Mouse (Mus musculus) embryonic facial prominence, embryonic 10.5 days (tissue): ENCODE measurements around the gene C2. TPM values are rescaled to one million over a fixed set of nuclear protein-coding genes. Genes with fewer than 3 reads are reported as not detected.

Experiments
- DNase-seq: peaks from one replicate; pipeline ENCODE4 v3.0.0-alpha.2; 2017; ENCODE audit warnings: low spot score
- H3K27ac ChIP-seq: fragments of 300-500 bp; sonication (generic); replicated peaks from 2 replicates; pipeline ENCODE4 v1.5.1; 2016; ENCODE audit warnings: mild to moderate bottlenecking
- H3K27me3 ChIP-seq: fragments of 300-500 bp; sonication (generic); replicated peaks from 2 replicates; pipeline ENCODE4 v1.6.1; 2016; ENCODE audit warnings: low read depth, mild to moderate bottlenecking; ENCODE audit not compliant: poor library complexity, severe bottlenecking
- H3K36me3 ChIP-seq: fragments of 300-500 bp; sonication (generic); replicated peaks from 2 replicates; pipeline ENCODE4 v1.6.1; 2016; ENCODE audit warnings: mild to moderate bottlenecking, moderate library complexity
- H3K4me1 ChIP-seq: fragments of 300-500 bp; sonication (generic); 2 replicates; pipeline ENCODE4 v1.6.1; 2016
- H3K4me3 ChIP-seq: fragments of 300-500 bp; sonication (generic); 2 replicates; pipeline ENCODE4 v1.5.1; 2016; ENCODE audit warnings: mild to moderate bottlenecking, moderate library complexity
- H3K9me3 ChIP-seq: fragments of 300-500 bp; sonication (generic); 2 replicates; pipeline ENCODE4 v1.6.1; 2016; ENCODE audit warnings: mild to moderate bottlenecking
- WGBS: fragments of 180-500 bp; shearing (Covaris S2); methylation state at CpG from one replicate; pipeline ENCODE4 v1.1.7; 2016; 5-methylcytosine and 5-hydroxymethylcytosine counted together
- polyA plus RNA-seq: library from polyadenylated mRNA; unstranded; fragments of >200 nt; fragmentation: Nextera tagmentation; extraction: Ambion mirVana; gene quantifications from 2 replicates; pipeline ENCODE4 v1.2.1, GENCODE M21; 2016

The C2 gene
- polyA plus RNA-seq, 1 experiment from 2014 or later: 1.6 TPM

DNA sequence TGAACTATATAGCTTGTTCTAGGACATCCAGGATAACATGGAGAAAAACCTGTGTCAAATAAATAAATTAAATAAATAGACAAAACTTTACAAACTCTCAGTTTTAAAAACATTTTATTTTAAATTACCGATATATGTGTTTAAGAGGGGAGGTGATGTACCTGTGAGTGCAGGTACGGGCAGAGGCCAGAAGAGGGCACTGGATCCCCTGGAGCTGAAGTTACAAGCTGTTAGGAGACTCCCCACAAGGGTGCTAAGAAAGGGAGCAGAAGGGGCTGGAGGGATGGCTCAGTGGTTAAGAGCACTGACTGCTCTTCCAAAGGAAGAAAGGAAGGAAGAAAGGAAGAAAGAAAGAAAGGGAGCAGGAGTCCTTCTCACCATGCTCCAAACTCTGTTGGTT is 6.7 kb downstream of the C2 start:
- Histone ChIP-seq H3K27ac (no peak overlapping the region), H3K4me1 (peaks cover 27% of the 10 kb centered on the region), H3K4me3 (no peak overlapping the region), H3K36me3 (peaks cover 11% of the 10 kb centered on the region), H3K27me3 (no peaks in the 10 kb centered on the region), H3K9me3 (peaks cover 3% of the 10 kb centered on the region; the same call in 1 of the 2 replicates)
- 90% methylated on average over 2 of the region's 2 CpGs for WGBS
- DNase-seq: no peak

DNA sequence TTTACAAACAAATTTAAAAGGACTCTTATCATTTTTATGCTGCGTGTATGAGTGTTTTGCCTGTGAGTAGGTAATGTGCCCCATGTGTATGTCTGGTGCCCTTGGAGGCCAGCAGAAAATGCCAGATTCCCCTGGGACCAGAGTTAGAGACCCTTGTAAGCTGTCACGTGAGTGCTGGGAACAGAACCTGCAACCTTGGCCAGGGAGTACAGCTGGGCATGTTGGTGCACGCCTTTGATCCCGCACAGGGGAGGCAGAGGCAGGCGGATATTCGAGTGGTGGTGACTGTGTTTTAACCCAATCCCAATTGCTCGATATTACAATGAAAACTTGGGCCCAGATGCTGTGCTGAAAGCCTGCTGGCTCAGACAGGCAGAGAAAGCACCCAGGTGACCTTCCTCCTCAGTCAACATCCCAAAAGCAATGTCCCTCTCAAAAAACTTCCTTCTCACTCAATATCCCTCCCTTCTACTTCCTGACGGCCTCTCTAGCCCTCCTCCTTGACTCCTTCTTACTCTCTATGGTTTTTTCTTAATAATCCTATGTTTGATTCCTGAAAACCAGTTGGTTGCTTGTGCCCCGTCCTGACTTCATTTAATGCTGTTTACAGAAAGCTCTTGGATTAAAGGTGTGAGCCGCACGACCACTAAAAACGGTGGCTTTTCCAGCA is 7.9 kb downstream of the C2 start:
- 86% methylated on average over 12 of the region's 12 CpGs for WGBS

DNA sequence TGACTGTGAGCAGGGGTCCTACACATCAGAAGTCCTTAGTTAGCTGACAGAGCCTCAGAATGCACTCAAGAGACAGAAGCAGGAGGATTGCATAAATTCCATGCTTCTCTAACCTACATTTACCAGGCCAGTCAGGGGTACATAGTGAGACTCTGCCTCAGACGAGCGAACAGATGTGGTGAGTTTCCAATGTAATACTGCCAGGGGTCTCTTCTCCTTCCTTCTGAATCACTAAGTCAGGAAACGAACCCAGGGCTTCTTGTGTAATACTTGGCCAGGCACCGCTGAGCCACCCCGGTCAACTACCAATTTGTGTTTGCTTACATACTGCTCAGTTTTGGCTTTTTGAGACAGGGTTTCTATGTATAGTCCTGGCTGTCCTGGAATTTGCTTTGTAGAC is 10.1 kb downstream of the C2 start:
- H3K4me3 ChIP-seq: no peak overlapping the region
- H3K27ac ChIP-seq: no peak overlapping the region
- H3K9me3 ChIP-seq: no peaks in the 10 kb centered on the region
- no peaks in the 10 kb centered on the region for H3K36me3 ChIP-seq
- DNase-seq: no peak
- peaks cover 8% of the 10 kb centered on the region for H3K4me1 ChIP-seq
- 90% methylated on average over 5 of the region's 5 CpGs for WGBS
- H3K27me3 ChIP-seq: peaks cover 12% of the 10 kb centered on the region

More for the DNA sequence above, 7.9 kb downstream of the C2 start:
- Histone ChIP-seq H3K4me1 (peaks cover 15% of the 10 kb centered on the region), H3K36me3 (no peaks in the 10 kb centered on the region), H3K4me3 (no peak overlapping the region), H3K9me3 (no peaks in the 10 kb centered on the region), H3K27me3 (no peaks in the 10 kb centered on the region), H3K27ac (no peak overlapping the region)
- DNase-seq: no peak

DNA sequence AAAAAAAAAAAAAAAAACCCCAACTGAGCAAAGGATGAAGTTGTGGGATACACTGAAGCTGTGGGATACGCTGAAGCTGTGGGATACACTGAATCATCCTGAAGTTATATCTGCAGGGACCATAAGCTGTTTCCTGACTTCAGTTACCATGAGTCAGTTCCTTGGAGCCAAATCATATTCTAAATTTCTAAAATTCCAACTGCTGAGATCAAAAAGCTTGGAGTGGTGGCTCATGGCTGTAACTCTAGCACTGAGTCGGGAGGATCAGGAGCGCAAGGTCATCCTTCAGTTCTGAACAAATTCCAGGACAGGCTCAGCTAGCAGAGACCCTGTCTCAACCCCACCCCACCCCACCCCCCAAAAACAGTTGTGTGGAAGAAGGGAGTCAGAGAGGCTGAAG is 12.4 kb downstream of the C2 start:
- no peaks in the 10 kb centered on the region for H3K9me3 ChIP-seq
- H3K27ac ChIP-seq: no peak overlapping the region
- no peak overlapping the region for H3K4me3 ChIP-seq
- H3K36me3 ChIP-seq: no peaks in the 10 kb centered on the region
- 86% methylated on average over 3 of the region's 3 CpGs for WGBS
- no peak for DNase-seq
- H3K4me1 ChIP-seq: peaks cover 17% of the 10 kb centered on the region
- H3K27me3 ChIP-seq: peaks cover 31% of the 10 kb centered on the region

DNA sequence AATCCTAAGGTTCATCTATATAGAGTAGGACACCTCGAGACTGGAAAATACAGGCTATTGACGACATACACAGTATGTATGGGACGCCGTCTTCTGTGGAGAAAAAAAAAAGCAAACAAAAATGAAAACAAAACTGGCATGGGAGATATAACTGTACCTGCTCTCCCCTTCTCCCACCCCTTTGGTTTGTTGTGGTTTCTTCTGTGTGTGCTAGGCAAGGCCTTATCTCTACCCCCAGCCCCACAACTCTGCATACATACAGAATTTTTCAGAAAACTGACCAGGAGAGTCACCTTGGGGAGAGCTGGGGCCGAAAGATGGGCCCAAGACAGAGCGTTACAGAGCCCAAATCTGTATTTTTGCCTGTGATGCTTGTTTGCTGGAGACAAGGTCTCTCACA is 13.4 kb downstream of the C2 start:
- no peak for DNase-seq
- no peaks in the 10 kb centered on the region for H3K36me3 ChIP-seq
- no peak overlapping the region for H3K4me3 ChIP-seq
- H3K4me1 ChIP-seq: peaks cover 20% of the 10 kb centered on the region
- H3K27me3 ChIP-seq: peaks cover 36% of the 10 kb centered on the region
- H3K27ac ChIP-seq: no peak overlapping the region
- no peaks in the 10 kb centered on the region for H3K9me3 ChIP-seq
- WGBS: 88% methylated on average over 6 of the region's 6 CpGs

DNA sequence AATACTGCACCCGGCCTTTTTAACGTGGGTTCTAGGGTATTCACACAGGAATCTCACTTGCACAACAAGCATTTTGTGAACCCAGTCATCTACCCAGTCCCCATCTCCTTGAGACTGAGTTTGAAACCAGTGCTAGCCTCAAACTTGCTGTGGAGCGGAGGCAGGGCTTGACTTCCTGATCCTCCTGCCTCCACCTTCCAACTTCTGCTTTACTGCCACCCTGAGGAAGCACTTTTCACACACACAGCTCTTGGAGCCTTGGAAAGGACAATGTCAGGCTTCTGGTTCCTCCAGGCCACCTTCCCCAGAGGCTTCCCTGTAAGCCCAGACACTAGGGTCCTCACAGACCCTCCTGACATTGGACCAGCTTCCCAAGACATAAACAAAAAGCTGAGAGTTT is 14.7 kb downstream of the C2 start:
- no peak for DNase-seq
- 64% methylated on average over 3 of the region's 3 CpGs for WGBS
- H3K27me3 ChIP-seq: peaks cover 38% of the 10 kb centered on the region

DNA sequence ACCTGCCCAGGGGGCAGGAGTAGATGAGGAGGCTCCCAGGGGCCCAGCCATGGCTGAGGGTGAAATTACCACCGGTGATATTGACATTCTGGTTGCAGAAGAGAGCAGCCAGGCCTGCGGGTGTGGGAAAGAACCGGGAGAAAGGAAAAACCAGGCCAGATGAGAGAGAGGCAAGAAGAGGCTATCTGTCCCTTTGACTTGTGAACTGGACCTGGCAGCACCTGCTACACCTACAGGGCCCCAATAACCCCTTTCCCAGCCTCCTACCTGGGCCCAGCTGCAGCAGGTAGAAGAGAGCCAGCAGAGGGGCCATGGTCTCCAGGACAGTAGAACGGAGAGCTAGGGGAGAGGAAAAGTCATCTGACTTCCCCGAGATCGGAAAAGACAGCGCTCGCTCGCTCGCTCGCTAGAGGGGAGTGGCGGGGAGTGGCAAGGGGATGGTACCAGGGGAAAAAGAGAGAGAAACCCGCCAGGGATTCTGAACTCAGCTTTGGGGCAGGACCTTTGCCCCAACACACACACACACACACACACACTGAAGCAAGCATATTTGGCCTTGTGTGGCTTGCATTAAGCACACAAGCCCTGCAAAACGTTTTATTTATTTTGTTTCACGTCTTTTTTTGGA is 16.3 kb downstream of the C2 start, which contains the start of gene Gm20547:
Gm20547 (minus strand) TSS at position 360 of the 628 bp plus-strand sequence.
- 6% methylated on average over 15 of the region's 15 CpGs for WGBS
- H3K27me3 ChIP-seq: peaks cover 38% of the 10 kb centered on the region
- 0 out of 2 replicates have a peak within 1 kb of the TSS, but pooled peaks have one; percentile 7 for H3K27ac ChIP-seq
- no peaks in the 10 kb centered on the region for H3K36me3 ChIP-seq
- peaks cover 27% of the 10 kb centered on the region for H3K4me1 ChIP-seq
- peak within 1 kb of the TSS; percentile 31 for H3K4me3 ChIP-seq
- no peaks in the 10 kb centered on the region for H3K9me3 ChIP-seq
- no peak for DNase-seq

More for the DNA sequence above, 14.7 kb downstream of the C2 start:
- Histone ChIP-seq H3K27ac (no peak overlapping the region), H3K36me3 (no peaks in the 10 kb centered on the region), H3K4me1 (peaks cover 27% of the 10 kb centered on the region), H3K4me3 (no peak overlapping the region), H3K9me3 (no peaks in the 10 kb centered on the region)

DNA sequence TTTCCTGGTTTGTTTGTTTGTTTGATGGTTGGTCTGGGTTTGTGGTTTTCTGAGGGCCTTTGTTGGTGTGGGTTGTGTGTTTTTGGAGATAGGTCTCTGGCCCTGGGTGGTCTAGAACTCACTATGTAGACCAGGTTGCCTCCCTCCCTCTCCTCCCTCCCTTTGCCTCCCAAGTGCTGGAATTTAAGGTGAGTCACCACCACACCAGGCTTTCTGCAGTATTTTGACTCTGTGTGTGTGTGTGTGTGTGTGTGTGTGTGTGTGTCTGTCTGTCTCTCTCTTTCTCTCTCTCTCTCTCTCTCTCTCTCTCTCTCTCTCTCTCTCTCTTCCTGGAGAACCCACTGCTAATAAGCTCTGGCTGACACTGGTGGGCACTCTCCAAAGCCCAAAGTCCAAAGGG is 16.9 kb downstream of the C2 start:
- H3K27ac ChIP-seq: no peak overlapping the region

DNA sequence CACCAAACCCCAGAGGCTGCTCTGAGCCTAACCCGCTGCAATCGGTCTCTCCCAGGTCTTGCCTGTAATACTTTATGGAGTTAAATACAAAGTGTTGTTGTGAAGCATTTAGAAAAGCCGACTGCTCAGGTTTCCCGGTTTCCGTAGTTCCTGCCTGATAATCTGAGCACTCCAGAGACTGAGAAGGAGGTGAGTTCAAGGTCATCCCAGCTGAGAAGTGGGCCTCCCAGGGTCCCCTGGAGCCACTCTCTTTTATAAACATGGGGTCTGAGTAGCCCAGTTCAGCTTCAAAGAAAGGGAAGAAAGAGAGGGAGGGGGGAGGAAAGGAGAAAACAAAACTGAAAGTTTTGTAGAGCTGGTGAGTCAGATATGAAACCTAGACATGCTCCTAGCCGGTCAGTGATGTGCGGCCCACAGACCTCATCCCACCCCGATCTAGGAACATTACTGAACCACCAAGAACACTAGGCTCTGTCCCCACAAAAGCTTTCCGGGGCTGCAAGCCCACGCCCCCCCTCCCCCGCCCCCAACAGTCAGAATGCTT is 18.7 kb downstream of the C2 start, which contains the start of gene Zbtb12:
Zbtb12 (plus strand) TSS at position 148 of the 544 bp plus-strand sequence.
- H3K9me3 ChIP-seq: no peaks in the 10 kb centered on the region
- H3K4me1 ChIP-seq: peaks cover 27% of the 10 kb centered on the region
- DNase-seq: peak; percentile 32
- no peak within 1 kb of the TSS for H3K4me3 ChIP-seq
- peak within 1 kb of the TSS; percentile 54 for H3K27ac ChIP-seq
- peaks cover 34% of the 10 kb centered on the region for H3K27me3 ChIP-seq
- 54% methylated on average over 11 of the region's 11 CpGs for WGBS
- H3K36me3 ChIP-seq: no peaks in the 10 kb centered on the region

More for the DNA sequence above, 16.9 kb downstream of the C2 start:
- H3K9me3 ChIP-seq: no peaks in the 10 kb centered on the region
- peaks cover 27% of the 10 kb centered on the region for H3K4me1 ChIP-seq
- H3K27me3 ChIP-seq: peaks cover 38% of the 10 kb centered on the region
- H3K36me3 ChIP-seq: no peaks in the 10 kb centered on the region
- DNase-seq: no peak
- H3K4me3 ChIP-seq: no peak overlapping the region

DNA sequence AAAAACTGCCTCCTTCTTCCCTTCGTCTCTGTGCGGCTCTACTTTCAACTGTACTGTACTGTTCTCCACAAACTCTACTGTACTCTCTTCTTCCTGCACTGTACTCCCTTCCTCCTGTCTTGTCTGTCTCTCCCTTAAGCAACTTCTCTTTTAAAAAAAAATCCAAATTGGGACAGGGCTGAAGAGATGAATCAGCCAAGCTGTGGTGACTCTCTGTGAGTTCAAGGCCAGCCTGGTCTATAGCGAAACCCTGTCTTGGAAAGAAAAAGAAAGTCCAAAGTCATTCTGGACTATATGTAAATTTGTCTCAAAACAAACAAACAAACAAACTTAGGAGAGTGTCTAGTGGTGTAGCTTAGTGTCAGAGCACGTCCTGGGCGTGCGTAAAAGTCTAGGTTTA is 23.7 kb downstream of the C2 start:
- no peak overlapping the region for H3K27ac ChIP-seq
- DNase-seq: no peak
- H3K27me3 ChIP-seq: no peaks in the 10 kb centered on the region
- H3K4me1 ChIP-seq: peaks cover 3% of the 10 kb centered on the region
- H3K36me3 ChIP-seq: no peaks in the 10 kb centered on the region
- H3K9me3 ChIP-seq: no peaks in the 10 kb centered on the region
- no peak overlapping the region for H3K4me3 ChIP-seq
- WGBS: 93% methylated on average over 6 of the region's 6 CpGs

DNA sequence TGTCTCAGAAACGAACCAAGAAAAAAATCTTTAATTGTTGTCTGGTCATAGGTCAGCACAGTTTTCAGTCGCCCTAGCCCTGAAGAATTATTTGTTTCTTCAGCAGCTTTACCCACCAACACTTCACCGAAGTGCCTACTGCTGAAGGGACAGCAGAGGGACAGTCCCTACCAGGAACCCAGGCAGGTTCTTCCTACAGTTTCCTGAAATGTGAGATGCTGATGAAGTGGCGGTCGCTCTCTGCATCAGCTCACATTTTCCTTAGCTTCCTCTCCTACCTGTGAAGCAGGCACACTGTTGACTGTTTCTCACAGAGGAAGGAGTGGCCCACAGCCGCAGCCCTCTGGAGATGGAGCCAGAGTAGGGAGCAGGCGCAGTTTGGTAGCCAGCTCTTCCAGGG is 32.1 kb downstream of the C2 start:
- H3K36me3 ChIP-seq: no peaks in the 10 kb centered on the region
- H3K4me3 ChIP-seq: no peak overlapping the region
- DNase-seq: no peak
- H3K27me3 ChIP-seq: 0 out of 2 replicates have a peak, but pooled peaks cover 8% of the 10 kb centered on the region
- H3K9me3 ChIP-seq: no peaks in the 10 kb centered on the region
- 64% methylated on average over 7 of the region's 7 CpGs for WGBS
- no peaks in the 10 kb centered on the region for H3K4me1 ChIP-seq
- H3K27ac ChIP-seq: no peak overlapping the region

DNA sequence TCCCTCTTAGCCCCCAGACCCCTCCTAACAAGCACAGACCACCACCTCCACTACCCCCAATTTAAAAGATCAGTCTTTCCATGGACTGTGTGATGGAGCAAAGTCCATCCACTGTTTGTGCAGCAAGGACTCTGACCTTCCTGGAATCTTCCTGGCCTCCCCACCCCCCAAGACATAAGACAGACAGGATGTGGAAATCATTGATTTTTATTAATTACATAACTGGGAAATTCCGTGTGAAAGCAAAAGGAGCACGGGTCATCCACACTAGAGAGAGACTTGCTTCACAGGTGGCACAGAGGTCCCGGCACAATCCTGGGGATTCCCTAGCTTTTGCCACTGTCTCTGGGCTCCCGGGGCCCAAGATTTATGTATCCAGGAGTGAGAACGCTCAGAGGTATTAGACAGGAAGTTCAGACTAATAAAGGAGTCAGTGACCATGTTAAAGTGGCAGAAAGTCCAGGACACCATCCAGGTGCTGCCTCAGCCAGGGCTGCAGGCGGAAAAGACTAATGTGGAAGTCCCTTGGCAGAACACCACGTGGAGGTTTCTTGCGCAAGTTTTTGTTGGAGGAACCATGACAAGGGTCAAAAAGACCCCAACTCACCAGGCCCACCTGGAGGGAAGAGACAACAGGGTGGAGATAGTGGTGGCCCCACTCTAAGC is 35.5 kb downstream of the C2 start, which contains the start of gene Cfb:
Cfb (minus strand) TSS at position 103 of the 666 bp plus-strand sequence.
- peaks cover 12% of the 10 kb centered on the region for H3K36me3 ChIP-seq
- H3K27me3 ChIP-seq: 0 out of 2 replicates have a peak, but pooled peaks cover 8% of the 10 kb centered on the region
- no peak within 1 kb of the TSS for H3K4me3 ChIP-seq
- DNase-seq: no peak
- WGBS: 76% methylated on average over 8 of the region's 8 CpGs
- H3K4me1 ChIP-seq: no peaks in the 10 kb centered on the region
- H3K9me3 ChIP-seq: no peaks in the 10 kb centered on the region
- H3K27ac ChIP-seq: no peak within 1 kb of the TSS
